In the genomic region with DNA sequence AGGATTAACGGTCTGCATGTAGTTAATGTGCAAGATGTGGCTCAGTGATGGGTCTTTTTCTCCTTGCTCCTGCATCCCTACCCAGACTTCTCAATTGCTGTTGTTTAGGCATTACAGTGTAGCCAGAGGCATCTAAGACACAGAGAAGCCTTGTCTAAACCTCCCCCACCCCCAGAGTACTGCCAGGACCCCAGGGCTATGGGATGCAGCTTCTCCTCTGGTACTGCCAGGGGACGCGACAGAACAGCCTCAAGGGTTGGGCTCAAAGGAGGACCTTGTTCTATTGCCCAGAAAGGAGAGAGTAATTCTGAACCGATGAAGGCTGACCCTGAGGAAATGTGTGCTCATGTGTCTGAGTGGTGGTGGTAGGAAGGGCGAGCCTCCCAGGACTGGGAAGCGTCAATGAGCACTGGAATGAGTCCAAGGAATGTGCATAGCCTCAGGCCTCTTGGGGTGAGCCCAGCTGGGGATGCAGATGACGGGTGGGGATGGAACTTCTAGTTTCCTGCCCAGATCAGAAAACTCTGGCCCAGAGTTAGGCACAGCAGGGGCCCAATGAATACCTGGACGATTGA, we compare ENCODE assay signal across 7 mouse cellular contexts. TPM values are rescaled to one million over a fixed set of nuclear protein-coding genes. Genes with fewer than 3 reads are reported as not detected.
DNase-seq lines count a peak whose midpoint lies in the region.

No protein-coding gene starts in this region.

- peak; percentile 40 for DNase-seq in urinary bladder, postnatal 25 days (ENCODE audit: low spot score)
- DNase-seq in urinary bladder, adult 2 months (ENCODE audit: low spot score), result no peak
- peak; percentile 47 to 63 for DNase-seq in gastrocnemius, adult 8-10 months (ENCODE audit: low spot score in 2 of 2)
- DNase-seq in kidney, postnatal 14 days, result peak; percentile 87
- no peak for DNase-seq in ovary, postnatal 10 days (ENCODE audit: low spot score)
- no peak for DNase-seq in c-Kit-positive CD71-positive TER-119-positive erythroid progenitor cells, embryonic 14.5 days (ENCODE audit: low spot score)
- DNase-seq in thymus, adult 18-20 months, result no peak

RNA-seq across cellular contexts. Expression of gene Gmfg, which starts 19.1 kb away (rescaled TPM):
- polyA plus RNA-seq in urinary bladder, adult 2 months (2012; rRNA removed), result 18.6 and 20.7 TPM in 2 replicates
- total RNA-seq in gastrocnemius, adult 8-10 months (2022), result 1 to 10 TPM in 2 of 4 experiments, under 1 TPM in 1, not detected in 1; 0.46 to 1.7 (median 1.3) TPM

RNA-seq across cellular contexts. Expression of gene Paf1, which starts 25.4 kb away (rescaled TPM):
- 108 and 130 TPM in 2 replicates for polyA plus RNA-seq in urinary bladder, adult 2 months (2012; rRNA removed)
- total RNA-seq in gastrocnemius, adult 8-10 months (2022), result 10 to 100 TPM; 19.8 to 32.6 (median 24.8) TPM

RNA-seq across cellular contexts. Expression of gene Med29, which starts 25.7 kb away (rescaled TPM):
- polyA plus RNA-seq in urinary bladder, adult 2 months (2012; rRNA removed), result 25.6 and 30.8 TPM in 2 replicates
- total RNA-seq in gastrocnemius, adult 8-10 months (2022), result 10 to 100 TPM; 19.3 to 24.6 (median 20.5) TPM

RNA-seq across cellular contexts. Expression of gene Lrfn1, which starts 33.6 kb away (rescaled TPM):
- 3.9 and 4.3 TPM in 2 replicates for polyA plus RNA-seq in urinary bladder, adult 2 months (2012; rRNA removed)
- under 1 TPM in 2 of 4 experiments, not detected in 2; 0.08 to 0.34 TPM for total RNA-seq in gastrocnemius, adult 8-10 months (2022)

RNA-seq across cellular contexts. Expression of gene Zfp36, which starts 38.1 kb away (rescaled TPM):
- 33.5 and 34.1 TPM in 2 replicates for polyA plus RNA-seq in urinary bladder, adult 2 months (2012; rRNA removed)
- total RNA-seq in gastrocnemius, adult 8-10 months (2022), result 10 to 100 TPM in 2 of 4 experiments, 1 to 10 TPM in 2; 6.5 to 25.6 (median 9.0) TPM

Comparison
In these comparisons a context has a peak if more than half of its experiments do, and no peak if none do; other contexts are left out.
1. DNase-seq: peak in urinary bladder, postnatal 25 days (single experiment), gastrocnemius, adult 8-10 months (2 of 2) and kidney, postnatal 14 days (single experiment); none in urinary bladder, adult 2 months (single experiment), ovary, postnatal 10 days (single experiment), c-Kit-positive CD71-positive TER-119-positive erythroid progenitor cells, embryonic 14.5 days (single experiment) and thymus, adult 18-20 months (0 of 2).